Mouse (Mus musculus) CD4-positive, CD25-positive, alpha-beta regulatory T cell, adult 9 weeks (primary cell): Measurements from ENCODE around the gene Ror1. TPM values are rescaled to one million over a fixed set of nuclear protein-coding genes. Genes with fewer than 3 reads are reported as not detected.

Source experiments
- polyA plus RNA-seq: library from polyadenylated mRNA; unstranded; fragments of 100-300 nt; shearing (Covaris generic); gene quantifications from one replicate; pipeline ENCODE4 v1.2.1, GENCODE M21; 2017

Gene Ror1
- not detected for polyA plus RNA-seq

GRCm38 (mm10) chr4:100095685-100096595 is at the start of gene Ror1:
Gene Ror1, plus strand, starts transcription at chr4:100095791.

GRCm38 (mm10) chr4:100478592-100479321 is 383.2 kb downstream of the Ror1 start, which contains the start of gene Ube2u:
Gene Ube2u, plus strand, starts transcription at chr4:100478849.

Other genes starting within 250 kb of the Ror1 start
- gene Pgm1, start 166.4 kb upstream of the Ror1 start, polyA plus RNA-seq = 56.2 TPM
- 33.2 TPM for gene Itgb3bp, start 166.0 kb upstream of the Ror1 start, polyA plus RNA-seq